Mouse (Mus musculus): ENCODE data around the gene Bcl2l1. TPM values are rescaled to one million over a fixed set of nuclear protein-coding genes. Genes with fewer than 3 reads are reported as not detected.

The Bcl2l1 gene
- polyA plus RNA-seq, 1 experiment from 2014 or later = 85.9 TPM

GRCm38 (mm10) chr2:152839256-152839655, 7.7 kb upstream of the Bcl2l1 start:
- no peak overlapping the region for H3K4me3 ChIP-seq
- no peak overlapping the region for H3K9ac ChIP-seq
- H3K36me3 ChIP-seq = no peaks in the 10 kb centered on the region
- WGBS = 78% methylated on average over 2 of the region's 2 CpGs
- ATAC-seq (ENCODE audit: insufficient number of reproducible peaks, low FRiP score) = no peak
- H3K27ac ChIP-seq (ENCODE audit: poor library complexity, severe bottlenecking) = no peak overlapping the region
- no peaks in the 10 kb centered on the region for H3K4me1 ChIP-seq (replicated peaks)
- H3K27me3 ChIP-seq (replicated peaks) = no peaks in the 10 kb centered on the region
- no peak overlapping the region for H3K4me2 ChIP-seq
- no peaks in the 10 kb centered on the region for H3K9me3 ChIP-seq (replicated peaks)

- H3K27me3 ChIP-seq (replicated peaks) = no peaks in the 10 kb centered on the region
- peak overlapping the region; percentile 91 for H3K9ac ChIP-seq
- peak overlapping the region; percentile 98 for H3K27ac ChIP-seq (ENCODE audit: poor library complexity, severe bottlenecking)
- peak overlapping the region; percentile 75 for H3K4me2 ChIP-seq
- H3K4me1 ChIP-seq (replicated peaks) = peaks cover 46% of the 10 kb centered on the region
- H3K4me3 ChIP-seq = peak overlapping the region; percentile 62
- ATAC-seq (ENCODE audit: insufficient number of reproducible peaks, low FRiP score) = peak; percentile 86
- H3K36me3 ChIP-seq = peaks cover 11% of the 10 kb centered on the region; the same call in 1 of the 2 replicates
- H3K9me3 ChIP-seq (replicated peaks) = no peaks in the 10 kb centered on the region
- 1% methylated on average over 31 of the region's 31 CpGs for WGBS
These were observed 1.3 kb downstream of the Bcl2l1 start for GRCm38 (mm10) chr2:152830021-152830921.

GRCm38 (mm10) chr2:152829367-152829881, 2.1 kb downstream of the Bcl2l1 start:
- Histone ChIP-seq H3K9me3 (replicated peaks) (no peaks in the 10 kb centered on the region), H3K27ac (ENCODE audit: poor library complexity, severe bottlenecking) (peak overlapping the region; percentile 98), H3K27me3 (replicated peaks) (no peaks in the 10 kb centered on the region), H3K36me3 (peaks cover 11% of the 10 kb centered on the region; the same call in 1 of the 2 replicates), H3K4me3 (peak overlapping the region; percentile 62), H3K4me1 (replicated peaks) (peaks cover 51% of the 10 kb centered on the region), H3K4me2 (peak overlapping the region; percentile 75), H3K9ac (peak overlapping the region; percentile 91)
- WGBS = 65% methylated on average over 23 of the region's 23 CpGs
- no peak for ATAC-seq (ENCODE audit: insufficient number of reproducible peaks, low FRiP score)

GRCm38 (mm10) chr2:152828532-152828931, 3.0 kb downstream of the Bcl2l1 start:
- no peaks in the 10 kb centered on the region for H3K27me3 ChIP-seq (replicated peaks)
- peak overlapping the region; percentile 98 for H3K27ac ChIP-seq (ENCODE audit: poor library complexity, severe bottlenecking)
- peak overlapping the region; percentile 75 for H3K4me2 ChIP-seq
- peak overlapping the region; percentile 91 for H3K9ac ChIP-seq
- no peaks in the 10 kb centered on the region for H3K9me3 ChIP-seq (replicated peaks)
- peaks cover 11% of the 10 kb centered on the region; the same call in 1 of the 2 replicates for H3K36me3 ChIP-seq
- peak overlapping the region; percentile 62 for H3K4me3 ChIP-seq
- ATAC-seq (ENCODE audit: insufficient number of reproducible peaks, low FRiP score) = no peak
- peaks cover 51% of the 10 kb centered on the region for H3K4me1 ChIP-seq (replicated peaks)
- 20% methylated on average over 1 of the region's 1 CpGs for WGBS

GRCm38 (mm10) chr2:152828011-152828370, 3.5 kb downstream of the Bcl2l1 start:
- Histone ChIP-seq H3K27ac (ENCODE audit: poor library complexity, severe bottlenecking) (peak overlapping the region; percentile 98), H3K4me2 (peak overlapping the region; percentile 75)
- 50% methylated on average over 4 of the region's 4 CpGs for WGBS

GRCm38 (mm10) chr2:152827321-152828010, 4.1 kb downstream of the Bcl2l1 start:
- Histone ChIP-seq H3K27ac (ENCODE audit: poor library complexity, severe bottlenecking) (peak overlapping the region; percentile 98; the same call in 1 of the 2 replicates), H3K36me3 (peaks cover 11% of the 10 kb centered on the region; the same call in 1 of the 2 replicates), H3K27me3 (replicated peaks) (no peaks in the 10 kb centered on the region), H3K9ac (peak overlapping the region; percentile 91), H3K4me2 (peak overlapping the region; percentile 75), H3K4me1 (replicated peaks) (peaks cover 54% of the 10 kb centered on the region), H3K4me3 (peak overlapping the region; percentile 62), H3K9me3 (replicated peaks) (no peaks in the 10 kb centered on the region)
- 73% methylated on average over 8 of the region's 8 CpGs for WGBS
- no peak for ATAC-seq (ENCODE audit: insufficient number of reproducible peaks, low FRiP score)

More at GRCm38 (mm10) chr2:152828011-152828370, 3.5 kb downstream of the Bcl2l1 start:
- H3K4me3 ChIP-seq = peak overlapping the region; percentile 62
- H3K9me3 ChIP-seq (replicated peaks) = no peaks in the 10 kb centered on the region
- peaks cover 51% of the 10 kb centered on the region for H3K4me1 ChIP-seq (replicated peaks)
- ATAC-seq (ENCODE audit: insufficient number of reproducible peaks, low FRiP score) = no peak
- H3K27me3 ChIP-seq (replicated peaks) = no peaks in the 10 kb centered on the region
- H3K9ac ChIP-seq = peak overlapping the region; percentile 91
- H3K36me3 ChIP-seq = peaks cover 11% of the 10 kb centered on the region; the same call in 1 of the 2 replicates

- Histone ChIP-seq H3K36me3 (peaks cover 11% of the 10 kb centered on the region; the same call in 1 of the 2 replicates), H3K4me3 (0 out of 2 replicates have a peak overlapping the region, but pooled peaks have one; percentile 62), H3K9me3 (replicated peaks) (no peaks in the 10 kb centered on the region), H3K27ac (ENCODE audit: poor library complexity, severe bottlenecking) (no peak overlapping the region), H3K9ac (no peak overlapping the region), H3K4me2 (peak overlapping the region; percentile 75), H3K4me1 (replicated peaks) (peaks cover 64% of the 10 kb centered on the region), H3K27me3 (replicated peaks) (no peaks in the 10 kb centered on the region)
- ATAC-seq (ENCODE audit: insufficient number of reproducible peaks, low FRiP score) = no peak
- 55% methylated on average over 3 of the region's 3 CpGs for WGBS
These were observed 5.0 kb downstream of the Bcl2l1 start for GRCm38 (mm10) chr2:152826481-152826880.

GRCm38 (mm10) chr2:152825713-152826112, 5.8 kb downstream of the Bcl2l1 start:
- ATAC-seq (ENCODE audit: insufficient number of reproducible peaks, low FRiP score) = no peak
- Histone ChIP-seq H3K27me3 (replicated peaks) (no peaks in the 10 kb centered on the region), H3K27ac (ENCODE audit: poor library complexity, severe bottlenecking) (no peak overlapping the region), H3K4me1 (replicated peaks) (peaks cover 71% of the 10 kb centered on the region), H3K4me2 (peak overlapping the region; percentile 75), H3K36me3 (peaks cover 11% of the 10 kb centered on the region; the same call in 1 of the 2 replicates), H3K4me3 (no peak overlapping the region), H3K9ac (no peak overlapping the region), H3K9me3 (replicated peaks) (no peaks in the 10 kb centered on the region)
- WGBS = 87% methylated on average over 2 of the region's 2 CpGs

- WGBS = 61% methylated on average over 4 of the region's 4 CpGs
- Histone ChIP-seq H3K27ac (ENCODE audit: poor library complexity, severe bottlenecking) (no peak overlapping the region), H3K9ac (0 out of 2 replicates have a peak overlapping the region, but pooled peaks have one; percentile 17), H3K4me2 (peak overlapping the region; percentile 75), H3K27me3 (replicated peaks) (no peaks in the 10 kb centered on the region), H3K4me3 (peak overlapping the region; percentile 2; the same call in 1 of the 2 replicates), H3K36me3 (peaks cover 11% of the 10 kb centered on the region; the same call in 1 of the 2 replicates), H3K9me3 (replicated peaks) (no peaks in the 10 kb centered on the region), H3K4me1 (replicated peaks) (peaks cover 76% of the 10 kb centered on the region)
- no peak for ATAC-seq (ENCODE audit: insufficient number of reproducible peaks, low FRiP score)
These were observed 6.3 kb downstream of the Bcl2l1 start for GRCm38 (mm10) chr2:152825168-152825697.

GRCm38 (mm10) chr2:152824438-152825167, 6.9 kb downstream of the Bcl2l1 start:
- no peak for ATAC-seq (ENCODE audit: insufficient number of reproducible peaks, low FRiP score)
- Histone ChIP-seq H3K9ac (no peak overlapping the region), H3K27ac (ENCODE audit: poor library complexity, severe bottlenecking) (no peak overlapping the region), H3K4me1 (replicated peaks) (peaks cover 79% of the 10 kb centered on the region), H3K36me3 (peaks cover 11% of the 10 kb centered on the region; the same call in 1 of the 2 replicates), H3K4me2 (0 out of 2 replicates have a peak overlapping the region, but pooled peaks have one; percentile 75), H3K4me3 (no peak overlapping the region), H3K27me3 (replicated peaks) (no peaks in the 10 kb centered on the region), H3K9me3 (replicated peaks) (no peaks in the 10 kb centered on the region)
- 69% methylated on average over 3 of the region's 3 CpGs for WGBS
